Mouse (Mus musculus): ENCODE results near the gene Nop14. TPM values are rescaled to one million over a fixed set of nuclear protein-coding genes. Genes with fewer than 3 reads are reported as not detected.

Nop14 gene
- polyA plus RNA-seq (2015; fragmentation: Nextera tagmentation; extraction: Ambion mirVana), result 18.5 and 19.0 TPM in 2 replicates

GRCm38 (mm10) chr5:34659686-34660590 lies at the start of gene Nop14, which contains the start of gene Grk4:
Gene Nop14, minus strand, starts transcription at chr5:34660148.
Gene Grk4, plus strand, starts transcription at chr5:34660379.

GRCm38 (mm10) chr5:34636481-34637287 lies 23.3 kb downstream of the Nop14 start, which contains the start of gene Mfsd10:
Gene Mfsd10, minus strand, starts transcription at chr5:34637212.

Other genes starting within 250 kb of the Nop14 start
- gene Tnip2, start 146.2 kb downstream of the Nop14 start, polyA plus RNA-seq (2015; fragmentation: Nextera tagmentation; extraction: Ambion mirVana), result 15.9 and 17.0 TPM in 2 replicates
- 18.8 and 19.7 TPM in 2 replicates for gene Sh3bp2, start 134.3 kb downstream of the Nop14 start, polyA plus RNA-seq (2015; fragmentation: Nextera tagmentation; extraction: Ambion mirVana)
- gene Add1, start 86.5 kb downstream of the Nop14 start, polyA plus RNA-seq (2015; fragmentation: Nextera tagmentation; extraction: Ambion mirVana), result 155 and 168 TPM in 2 replicates
- 81.5 and 83.9 TPM in 2 replicates for gene Mfsd10, start 22.9 kb downstream of the Nop14 start, polyA plus RNA-seq (2015; fragmentation: Nextera tagmentation; extraction: Ambion mirVana)
- gene Grk4, start 231 bp upstream of the Nop14 start, polyA plus RNA-seq (2015; fragmentation: Nextera tagmentation; extraction: Ambion mirVana), result 4.0 and 5.4 TPM in 2 replicates
- 9.8 and 12.0 TPM in 2 replicates for gene Htt, start 101.6 kb upstream of the Nop14 start, polyA plus RNA-seq (2015; fragmentation: Nextera tagmentation; extraction: Ambion mirVana)
- gene Msantd1, start 247.9 kb upstream of the Nop14 start, polyA plus RNA-seq (2015; fragmentation: Nextera tagmentation; extraction: Ambion mirVana), result 6.6 TPM in 2 replicates

All from neural tube, postnatal 0 days (tissue).